Mouse (Mus musculus) bone marrow macrophage, adult 2 months (primary cell): ENCODE data around the gene 2610507B11Rik. TPM values are rescaled to one million over a fixed set of nuclear protein-coding genes. Genes with fewer than 3 reads are reported as not detected.
A peak's percentile ranks its signal among the peaks of the same experiment; 100 is the strongest.

ENCODE experiments used
- H3K27ac ChIP-seq: 2 replicates; pipeline ENCODE4 v1.5.1; 2012; ENCODE audit warnings: low read depth, low read length; ENCODE audit not compliant: insufficient read depth
- H3K4me1 ChIP-seq: 2 replicates; pipeline ENCODE4 v1.6.1; 2012; ENCODE audit warnings: low read length; ENCODE audit not compliant: control insufficient read depth, insufficient read depth
- H3K4me3 ChIP-seq: 2 replicates; pipeline ENCODE4 v1.5.1; 2012; ENCODE audit warnings: mild to moderate bottlenecking, low read length, moderate library complexity; ENCODE audit not compliant: insufficient read depth
- CTCF ChIP-seq: IDR thresholded peaks from 2 replicates; pipeline ENCODE4 v1.5.1; 2012; ENCODE audit warnings: low read depth, mild to moderate bottlenecking, low read length, moderate library complexity
- POLR2A ChIP-seq: IDR thresholded peaks from 2 replicates; pipeline ENCODE4 v1.6.1; 2012; ENCODE audit warnings: mild to moderate bottlenecking, low read depth, low read length, borderline replicate concordance
- polyA plus RNA-seq: library from polyadenylated mRNA; stranded (reverse); fragments of >200 nt; gene quantifications from 2 replicates; pipeline ENCODE4 v1.2.4, GENCODE M21; 2012; ENCODE audit not compliant: missing spikeins, insufficient read depth, insufficient read length

Gene 2610507B11Rik
- polyA plus RNA-seq, 1 experiment: 187 TPM

DNA sequence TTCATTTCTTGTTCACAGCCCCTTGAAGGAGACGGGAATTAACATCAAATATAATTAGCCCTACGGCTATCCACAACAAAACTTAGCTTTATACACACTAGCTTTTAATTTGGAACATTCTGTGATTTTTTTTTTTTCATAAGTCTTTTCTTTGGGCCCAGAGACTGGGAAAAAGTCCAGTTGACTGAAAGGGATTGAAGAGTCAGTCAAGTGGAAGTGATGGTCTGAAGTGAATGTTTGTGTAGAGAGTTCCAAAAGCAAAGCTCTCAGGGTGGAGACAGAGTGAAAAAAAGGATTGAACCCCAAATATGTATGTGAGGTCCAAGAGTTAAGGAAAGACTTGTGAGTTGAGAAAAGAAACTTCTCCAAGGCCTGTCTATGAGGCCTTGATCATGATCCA is 56.9 kb downstream of the 2610507B11Rik start:
- no peak overlapping the region for H3K27ac ChIP-seq
- no peak for TF ChIP-seq CTCF
- TF ChIP-seq POLR2A: no peak
- H3K4me1 ChIP-seq: peaks cover 9% of the 10 kb centered on the region
- no peak overlapping the region for H3K4me3 ChIP-seq

DNA sequence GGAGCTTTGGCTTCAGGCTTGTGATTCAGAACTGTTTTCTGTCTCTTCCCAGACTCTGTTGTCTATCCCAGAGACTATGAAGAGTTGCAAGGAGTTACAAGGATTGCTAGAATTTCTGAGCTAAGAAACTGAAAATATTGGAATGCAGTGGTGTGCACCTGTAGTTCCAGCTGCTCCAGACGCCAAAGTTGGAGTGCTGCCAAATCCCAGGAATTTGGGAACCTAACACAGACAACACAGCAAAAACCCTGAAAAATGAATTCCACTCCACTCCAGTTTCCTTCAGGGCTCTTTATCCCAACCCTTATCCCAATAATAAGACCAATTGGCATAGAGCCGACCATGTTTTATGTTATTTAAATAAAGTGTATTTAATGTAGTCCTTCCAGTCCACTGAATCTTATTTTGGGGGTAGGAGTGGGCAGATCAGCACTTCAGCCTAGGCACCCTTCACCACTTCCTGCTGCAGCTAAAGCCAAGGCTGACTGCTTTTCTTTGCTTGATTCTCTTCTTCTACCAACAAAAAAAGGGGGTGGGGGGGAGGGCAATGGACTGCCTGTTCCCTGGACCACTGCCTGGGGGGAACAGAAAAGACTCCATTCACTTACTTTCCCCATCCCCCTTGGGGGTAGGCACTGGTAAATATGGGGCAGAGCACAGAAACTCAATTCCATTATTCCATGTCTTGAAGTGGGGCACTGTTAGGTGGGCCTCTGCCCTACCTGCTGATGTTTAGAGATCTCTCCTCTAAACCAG is 60.7 kb downstream of the 2610507B11Rik start:
- Histone ChIP-seq H3K4me3 (peak overlapping the region; percentile 63), H3K4me1 (peaks cover 20% of the 10 kb centered on the region), H3K27ac (peak overlapping the region; percentile 61)
- TF ChIP-seq POLR2A (no peak), CTCF (no peak)

GRCm38 (mm10) chr11:78322860-78323259 is 61.3 kb downstream of the 2610507B11Rik start, which contains the start of gene Aldoc:
Gene Aldoc (plus strand): TSS chr11:78322968.
- TF ChIP-seq CTCF (no peak), POLR2A (no peak)
- Histone ChIP-seq H3K4me3 (peak within 1 kb of the TSS; percentile 63), H3K27ac (peak within 1 kb of the TSS; percentile 76), H3K4me1 (peaks cover 20% of the 10 kb centered on the region)

DNA sequence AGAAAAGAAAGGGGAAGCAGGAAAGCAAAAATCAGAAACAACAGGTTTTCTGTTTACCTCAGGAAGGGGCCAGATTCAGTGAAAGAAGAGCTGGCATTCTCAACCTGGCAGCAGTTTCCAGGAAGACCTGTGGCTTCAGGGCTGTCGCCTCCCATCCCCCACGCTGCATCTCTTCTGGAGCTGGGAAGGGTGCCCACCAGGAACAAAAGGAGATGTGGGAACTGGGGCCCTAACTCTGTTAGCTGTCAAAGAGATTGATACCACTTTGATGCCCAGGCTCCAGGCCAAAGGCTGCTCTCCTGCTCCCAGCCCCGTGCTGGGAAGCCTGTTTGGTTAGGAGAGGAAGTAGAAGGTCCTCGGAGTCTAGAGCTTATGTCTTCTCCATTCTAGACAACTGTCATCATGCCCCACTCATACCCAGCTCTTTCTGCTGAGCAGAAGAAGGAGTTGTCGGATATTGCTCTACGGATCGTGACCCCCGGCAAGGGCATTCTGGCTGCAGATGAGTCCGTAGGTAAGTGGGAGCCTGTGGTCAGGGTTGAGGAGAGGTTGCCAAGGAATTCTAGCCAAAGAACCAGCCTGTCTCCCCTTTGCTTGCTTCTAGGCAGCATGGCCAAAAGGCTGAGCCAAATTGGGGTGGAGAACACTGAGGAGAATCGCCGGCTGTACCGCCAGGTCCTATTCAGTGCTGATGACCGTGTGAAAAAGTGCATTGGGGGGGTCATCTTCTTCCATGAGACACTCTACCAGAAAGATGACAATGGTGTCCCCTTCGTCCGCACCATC is 62.6 kb downstream of the 2610507B11Rik start:
- TF ChIP-seq POLR2A (no peak), CTCF (no peak)
- Histone ChIP-seq H3K27ac (no peak overlapping the region), H3K4me3 (peak overlapping the region; percentile 63), H3K4me1 (peaks cover 22% of the 10 kb centered on the region)

- H3K4me1 ChIP-seq: peaks cover 24% of the 10 kb centered on the region
- TF ChIP-seq POLR2A (no peak), CTCF (no peak)
- H3K4me3 ChIP-seq: no peak overlapping the region
- H3K27ac ChIP-seq: no peak overlapping the region
These were observed 63.4 kb downstream of the 2610507B11Rik start for GRCm38 (mm10) chr11:78324965-78325364.

DNA sequence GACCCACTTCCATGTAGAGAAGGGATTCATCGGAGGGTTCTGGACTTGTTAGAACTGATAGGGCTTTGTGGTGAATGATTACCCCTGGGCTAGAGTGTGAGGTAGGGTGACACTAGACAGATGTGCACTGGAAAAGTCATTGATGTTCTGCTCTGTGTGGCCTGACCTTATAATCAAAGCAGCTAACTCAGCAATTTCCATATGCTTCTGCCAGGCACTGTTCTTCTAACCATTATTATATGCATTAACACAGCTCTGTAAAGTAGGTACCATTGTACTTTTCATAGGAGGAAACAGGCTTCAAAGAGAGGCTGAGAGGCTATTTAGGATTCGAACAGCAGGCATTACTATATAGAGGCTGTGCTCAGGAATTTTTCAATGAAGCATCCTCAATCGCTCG is 65.7 kb downstream of the 2610507B11Rik start:
- Histone ChIP-seq H3K27ac (no peak overlapping the region), H3K4me1 (peaks cover 19% of the 10 kb centered on the region), H3K4me3 (no peak overlapping the region)
- TF ChIP-seq POLR2A (no peak), CTCF (no peak)

- TF ChIP-seq POLR2A: no peak
- TF ChIP-seq CTCF: 0 out of 2 replicates have a peak, but pooled peaks have one; percentile 16
- peak within 1 kb of the TSS; percentile 32; the same call in 1 of the 2 replicates for H3K27ac ChIP-seq
- H3K4me1 ChIP-seq: peaks cover 16% of the 10 kb centered on the region
- H3K4me3 ChIP-seq: peak within 1 kb of the TSS; percentile 66
These were observed 66.3 kb downstream of the 2610507B11Rik start, which contains the start of gene Pigs for GRCm38 (mm10) chr11:78327634-78328511. Gene Pigs (plus strand): TSS chr11:78328415.

GRCm38 (mm10) chr11:78328512-78329056 is 67.0 kb downstream of the 2610507B11Rik start:
- TF ChIP-seq POLR2A: no peak
- no peak for TF ChIP-seq CTCF
- Histone ChIP-seq H3K4me3 (peak overlapping the region; percentile 66), H3K4me1 (peaks cover 13% of the 10 kb centered on the region), H3K27ac (no peak overlapping the region)

GRCm38 (mm10) chr11:78332676-78333075 is 71.1 kb downstream of the 2610507B11Rik start:
- Histone ChIP-seq H3K27ac (no peak overlapping the region), H3K4me3 (no peak overlapping the region), H3K4me1 (peaks cover 4% of the 10 kb centered on the region)
- TF ChIP-seq CTCF (no peak), POLR2A (no peak)
